Mouse (Mus musculus) testis, adult 2 months (tissue): ENCODE results near the gene Map3k7.
"Not testable (repeated sequence)": the region's sequence is repeated elsewhere in the genome, so short reads cannot be mapped to it uniquely, and the experiment has no call there.

Experiments
- CTCF ChIP-seq: fragments of 200-500 bp; IDR thresholded peaks from 2 replicates; pipeline ENCODE4 v1.5.1; 2012; ENCODE audit warnings: low read depth, mild to moderate bottlenecking, inconsistent platforms, low read length, moderate library complexity; ENCODE audit not compliant: control insufficient read depth, insufficient read depth, insufficient replicate concordance
- POLR2A ChIP-seq: fragments of 200-500 bp; IDR thresholded peaks from 2 replicates; pipeline ENCODE4 v1.6.1; 2012; ENCODE audit warnings: low read depth, mild to moderate bottlenecking, inconsistent platforms, low read length, moderate library complexity; ENCODE audit not compliant: control insufficient read depth

DNA sequence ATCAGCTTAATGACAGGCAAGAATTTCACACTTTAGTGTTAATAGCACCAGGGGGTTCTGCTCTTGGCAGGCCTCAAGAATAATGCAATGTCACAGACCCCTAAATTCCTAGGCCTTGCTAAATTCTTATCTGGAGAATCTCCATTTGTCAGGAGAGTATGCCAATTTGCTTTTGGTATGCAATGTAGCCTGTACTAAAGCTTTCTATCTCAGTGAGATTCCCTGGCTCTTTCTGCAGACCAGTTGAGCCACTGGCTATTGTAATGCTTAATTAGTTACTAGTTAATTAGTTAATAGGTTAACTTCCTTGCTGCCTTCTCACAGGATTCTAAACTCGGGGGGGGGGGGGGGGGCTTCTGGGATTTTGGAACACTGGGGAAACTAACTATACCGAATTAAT lies 60.3 kb downstream of the Map3k7 start:
- TF ChIP-seq POLR2A, CTCF: not testable (repeated sequence)
